Mouse (Mus musculus): ENCODE measurements around the gene Slc1a3.
"Not testable (repeated sequence)": the region's sequence is repeated elsewhere in the genome, so short reads cannot be mapped to it uniquely, and the experiment has no call there.

The Slc1a3 gene

DNA sequence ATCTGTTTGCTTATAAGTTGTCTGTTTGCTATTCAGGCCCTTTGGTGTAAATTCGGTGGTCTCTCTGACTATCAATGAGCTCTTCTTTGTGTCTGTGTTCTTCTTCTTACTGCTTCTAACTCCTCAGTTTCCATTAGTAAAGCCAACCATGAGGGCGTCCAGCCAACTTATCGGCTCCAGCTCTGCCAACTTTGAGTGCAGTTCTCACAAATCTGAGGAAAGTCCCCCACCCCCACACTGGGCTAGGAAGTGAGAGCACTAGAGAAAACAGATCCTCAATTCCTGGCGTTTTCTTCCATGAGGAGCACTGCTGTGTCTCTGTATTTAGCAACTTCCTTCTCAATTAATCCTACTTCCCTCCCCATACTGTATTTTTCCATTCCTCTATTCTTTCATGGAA lies 4.4 kb downstream of the Slc1a3 start:
- DNase-seq: no peak

DNA sequence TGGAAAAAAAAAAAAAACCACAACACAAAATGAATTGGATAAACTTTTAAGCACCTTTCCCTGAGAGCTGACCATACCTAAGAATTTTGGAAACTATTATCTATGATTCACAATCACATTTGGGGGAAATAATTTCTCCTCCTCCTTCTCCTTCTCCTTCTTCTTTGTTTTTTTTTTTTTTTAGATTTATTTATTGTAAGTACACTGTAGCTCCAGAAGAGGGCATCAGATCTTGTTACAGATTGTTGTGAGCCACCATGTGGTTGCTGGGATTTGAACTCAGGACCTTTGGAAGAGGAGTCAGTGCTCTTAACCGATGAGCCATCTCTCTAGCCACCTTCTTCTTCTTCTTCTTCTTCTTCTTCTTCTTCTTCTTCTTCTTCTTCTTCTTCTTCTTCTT lies 5.0 kb downstream of the Slc1a3 start:
- not testable (repeated sequence) for DNase-seq

DNA sequence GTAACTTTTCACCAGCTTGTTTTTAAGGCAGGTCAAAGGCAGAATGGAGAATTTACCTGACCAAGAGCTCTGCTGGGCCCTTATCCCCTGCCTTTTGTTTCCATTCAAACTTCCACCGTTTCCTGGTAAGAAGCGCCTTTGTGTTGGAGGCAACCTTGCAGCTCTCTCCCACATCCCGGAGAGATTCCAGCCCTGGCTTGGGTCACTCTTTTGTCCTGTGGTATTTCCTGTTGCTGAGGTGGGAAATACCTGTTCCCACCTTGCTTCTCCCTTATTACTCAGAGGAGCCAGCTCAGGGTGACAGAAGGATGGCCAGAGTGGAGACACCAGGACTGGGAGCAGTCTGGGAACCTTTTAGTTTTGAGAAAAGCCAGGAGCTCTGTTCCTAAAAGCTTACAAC lies 12.6 kb downstream of the Slc1a3 start:
- DNase-seq: no peak

DNA sequence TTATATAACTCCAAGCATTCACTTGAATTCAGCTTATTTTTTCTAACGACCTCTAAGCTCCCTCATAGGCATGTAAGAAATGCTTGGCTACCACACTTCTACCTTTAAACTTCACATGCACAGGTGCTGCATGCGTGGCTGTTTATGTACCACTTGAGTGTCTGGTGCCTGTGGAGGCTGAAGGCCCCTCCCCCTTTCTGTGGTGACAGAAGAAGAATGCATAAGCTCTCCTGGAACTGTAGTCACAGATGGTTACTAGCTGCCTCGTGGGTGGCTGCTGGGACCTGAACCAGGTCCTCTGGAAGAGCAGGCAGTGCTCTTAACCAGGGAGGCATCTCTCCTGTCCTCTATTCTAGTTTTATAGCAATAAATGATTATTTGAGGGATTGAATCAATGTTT lies 13.1 kb downstream of the Slc1a3 start:
- DNase-seq: no peak

DNA sequence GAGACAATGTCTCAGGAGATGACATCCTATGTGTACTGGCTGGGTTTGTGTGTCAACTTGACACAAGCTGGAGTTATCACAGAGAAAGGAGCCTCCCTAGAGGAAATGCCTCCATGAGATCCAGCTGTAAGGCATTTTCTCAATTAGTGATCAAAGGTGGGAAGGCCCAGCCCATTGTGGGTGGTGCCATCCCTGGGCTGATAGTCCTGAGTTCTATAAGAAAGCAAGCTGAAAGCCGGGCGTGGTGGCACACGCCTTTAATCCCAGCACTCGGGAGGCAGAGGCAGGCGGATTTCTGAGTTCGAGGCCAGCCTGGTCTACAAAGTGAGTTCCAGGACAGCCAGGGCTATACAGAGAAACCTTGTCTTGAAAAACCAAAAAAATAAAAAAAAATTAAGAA lies 20.4 kb downstream of the Slc1a3 start:
- not testable (repeated sequence) for DNase-seq

DNA sequence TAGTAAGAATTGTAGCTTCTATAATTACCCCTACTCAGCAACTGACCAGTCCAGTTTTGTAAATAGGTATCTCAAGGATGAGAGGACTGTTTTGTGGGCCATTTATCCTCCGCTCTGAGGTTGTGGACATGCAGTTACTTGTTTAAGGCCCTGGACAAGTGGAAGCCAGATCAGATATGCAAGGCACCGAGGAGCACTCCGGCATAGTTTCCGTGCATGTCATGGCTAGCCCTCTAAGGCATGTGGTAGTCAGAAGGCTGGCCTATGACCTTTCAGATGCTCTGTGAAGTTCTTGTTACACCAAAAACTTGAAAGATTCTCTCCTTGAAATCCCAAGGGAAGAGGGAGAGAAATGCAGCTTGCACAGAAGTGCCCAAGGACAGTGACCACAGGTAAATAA lies 23.7 kb downstream of the Slc1a3 start:
- DNase-seq: no peak

DNA sequence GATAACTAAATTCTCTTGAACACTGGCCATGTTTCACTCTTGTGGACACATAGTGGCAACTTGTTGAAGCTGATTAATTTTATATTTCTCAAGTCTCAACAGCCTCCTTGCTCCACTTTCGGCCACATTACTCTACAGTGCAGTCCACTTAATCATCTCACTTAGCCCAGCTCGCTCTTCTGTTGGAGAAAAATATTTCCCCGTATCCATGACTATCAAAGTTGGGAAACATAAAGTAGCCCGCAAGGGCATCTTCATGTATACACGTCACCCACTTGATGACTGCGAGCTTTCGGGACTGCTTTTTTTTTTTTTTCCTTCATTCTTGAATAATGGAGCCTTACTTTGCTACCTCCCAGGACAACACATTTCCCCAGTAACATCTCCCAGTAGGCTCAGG lies 25.1 kb downstream of the Slc1a3 start:
- DNase-seq: no peak

DNA sequence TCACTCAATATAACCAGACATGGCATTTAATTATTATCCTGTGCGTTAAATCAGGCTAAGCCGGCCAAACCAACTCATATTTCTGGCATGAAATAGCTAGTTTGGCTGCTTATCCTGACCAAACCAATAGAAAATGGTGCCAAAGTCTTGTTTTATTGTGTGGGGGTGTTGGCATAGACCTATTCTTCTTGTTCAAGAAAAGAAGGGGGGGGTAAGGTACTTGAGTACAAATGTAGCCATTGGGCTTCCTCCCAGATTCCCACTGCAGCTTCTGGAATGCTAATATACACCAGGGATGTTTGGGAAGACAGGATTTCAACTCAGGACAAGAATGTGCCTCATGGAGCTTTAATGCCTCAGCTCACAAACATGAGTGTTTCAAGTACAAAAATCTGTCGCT lies 26.3 kb downstream of the Slc1a3 start:
- no peak for DNase-seq

DNA sequence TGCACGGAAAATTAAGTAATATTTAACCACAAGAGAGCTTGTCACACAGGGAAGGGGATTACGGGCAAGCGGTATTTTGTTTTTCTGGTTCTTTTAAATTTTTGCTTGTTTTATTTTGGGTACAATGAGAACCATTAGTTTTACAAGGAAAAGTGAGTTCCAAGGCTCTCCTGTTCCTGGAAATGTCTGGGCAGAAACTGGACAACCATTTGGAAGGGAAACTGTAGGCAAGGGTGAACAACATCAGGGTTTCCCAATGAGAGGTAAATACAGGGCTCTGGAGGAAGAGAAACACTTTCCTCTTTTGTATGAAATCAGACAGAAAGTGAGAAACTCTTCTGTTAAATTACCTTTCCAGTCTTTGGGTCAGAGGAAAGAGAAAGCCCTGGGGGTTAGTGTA lies 27.7 kb downstream of the Slc1a3 start:
- DNase-seq: no peak

DNA sequence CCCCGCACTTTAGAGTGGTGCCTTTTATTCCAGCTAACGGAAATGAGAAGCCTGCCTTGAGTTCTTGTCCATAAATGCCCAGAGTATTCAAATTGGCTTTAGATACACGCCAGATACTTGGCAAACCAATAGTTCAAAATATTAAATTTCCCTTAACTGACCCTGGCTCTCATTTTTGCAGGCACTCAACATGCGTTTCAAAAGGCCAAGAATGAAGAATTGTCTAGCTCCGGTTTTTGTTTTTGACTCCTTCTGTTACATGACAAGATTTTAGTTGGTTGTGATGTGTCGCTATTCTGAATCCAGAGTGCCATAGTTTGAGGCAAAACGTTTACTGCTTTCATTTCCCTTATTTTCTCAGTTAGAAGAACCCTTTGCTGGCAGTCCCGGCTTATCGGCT lies 28.1 kb downstream of the Slc1a3 start:
- no peak for DNase-seq

DNA sequence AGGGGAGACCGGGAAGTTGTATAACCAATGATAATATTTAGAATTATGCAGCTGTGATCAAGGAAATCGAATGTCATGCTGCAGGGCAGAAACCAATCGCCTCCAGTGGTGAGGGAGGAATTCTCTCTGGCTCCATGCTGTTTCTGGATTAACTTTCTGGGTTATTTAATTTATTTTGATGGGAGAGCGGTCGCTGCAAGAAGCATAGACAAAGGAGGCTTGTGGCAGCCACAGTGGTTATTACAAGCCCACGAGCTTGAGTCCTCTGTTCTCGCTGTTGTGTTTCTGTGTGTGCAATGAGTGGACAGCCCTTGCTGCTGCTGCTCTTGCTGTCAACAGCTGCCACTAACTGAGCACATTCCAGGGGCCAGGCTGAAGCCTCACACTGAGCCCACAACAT lies 28.6 kb downstream of the Slc1a3 start:
- DNase-seq: no peak

DNA sequence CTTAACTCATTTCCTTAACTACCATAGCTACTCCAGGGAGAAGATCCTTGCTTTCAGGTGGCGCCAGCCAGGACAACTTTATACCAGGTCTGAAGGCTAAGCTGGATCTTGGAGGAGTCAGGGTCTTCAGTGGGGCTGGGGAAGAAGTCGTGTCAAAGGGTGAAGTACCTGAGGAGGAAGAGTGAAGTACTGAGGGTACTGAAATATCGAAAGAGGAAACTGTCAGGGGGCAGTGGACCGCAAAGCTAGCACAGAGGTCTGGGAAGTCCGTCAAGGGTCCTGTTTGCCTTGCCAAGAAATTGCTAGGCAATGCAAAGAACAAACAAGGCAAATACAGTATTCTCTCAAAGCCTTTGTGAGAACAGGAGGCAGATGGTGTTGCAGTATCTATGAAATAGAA lies 29.6 kb downstream of the Slc1a3 start:
- DNase-seq: no peak

DNA sequence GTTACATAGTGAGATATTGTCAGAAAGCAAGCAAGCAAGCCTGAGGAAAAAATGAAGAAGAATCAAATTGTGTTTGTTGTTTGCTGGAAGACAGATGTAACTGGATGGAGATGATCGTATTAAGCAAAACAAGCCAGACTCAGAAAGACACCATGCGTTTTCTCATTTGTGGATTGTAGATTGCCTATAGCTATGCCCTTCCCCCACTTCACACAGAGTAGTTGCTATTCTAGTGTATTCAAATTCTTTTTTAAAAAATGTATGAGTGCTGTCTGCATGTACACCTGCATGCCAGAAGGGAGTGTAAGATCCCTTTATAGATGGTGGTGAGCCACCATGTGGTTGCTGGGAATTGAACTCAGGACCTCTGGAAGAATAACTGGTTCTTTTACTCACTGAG lies 33.6 kb downstream of the Slc1a3 start:
- DNase-seq: no peak

DNA sequence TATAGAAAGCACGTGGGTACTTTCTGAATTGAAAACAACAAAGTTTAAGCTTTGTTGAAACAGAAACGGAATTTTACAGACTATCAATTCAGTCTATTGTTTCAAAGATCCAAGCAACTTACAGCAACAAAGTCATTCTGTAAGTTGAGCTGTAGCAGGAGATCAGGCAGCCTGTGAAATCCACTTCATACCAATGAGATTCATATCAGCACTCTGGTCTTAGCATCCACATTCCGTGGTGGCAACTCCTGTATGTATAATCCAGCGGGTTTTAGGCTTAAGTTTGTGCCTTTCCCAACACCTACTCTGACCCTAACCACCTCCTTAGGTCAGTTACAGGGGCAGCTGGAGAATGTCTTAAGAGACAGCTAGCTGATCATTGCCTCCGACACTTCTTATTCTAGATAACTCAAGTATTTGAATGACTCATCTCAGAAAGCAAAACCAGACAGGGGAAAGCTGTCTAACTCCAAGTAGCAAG lies 34.3 kb downstream of the Slc1a3 start:
- DNase-seq: no peak

DNA sequence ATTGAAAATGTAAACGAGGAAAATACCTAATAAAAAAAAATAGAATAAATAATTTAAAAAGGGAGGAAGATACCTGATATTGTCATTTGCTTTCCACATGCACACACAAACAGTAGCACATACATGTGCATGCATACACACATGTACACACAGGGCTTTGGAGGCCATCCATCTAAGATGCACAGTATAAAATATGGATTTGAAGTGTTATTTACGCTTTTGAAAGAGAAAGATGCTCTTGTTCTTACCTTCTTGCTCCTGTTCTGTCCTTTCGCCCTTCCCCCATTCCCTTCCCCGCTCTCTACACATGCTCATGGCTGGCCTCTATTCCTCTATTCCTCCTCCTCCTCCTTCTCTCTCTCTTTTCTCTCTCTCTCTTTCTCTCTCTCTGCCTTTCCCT lies 34.9 kb downstream of the Slc1a3 start:
- DNase-seq: no peak

DNA sequence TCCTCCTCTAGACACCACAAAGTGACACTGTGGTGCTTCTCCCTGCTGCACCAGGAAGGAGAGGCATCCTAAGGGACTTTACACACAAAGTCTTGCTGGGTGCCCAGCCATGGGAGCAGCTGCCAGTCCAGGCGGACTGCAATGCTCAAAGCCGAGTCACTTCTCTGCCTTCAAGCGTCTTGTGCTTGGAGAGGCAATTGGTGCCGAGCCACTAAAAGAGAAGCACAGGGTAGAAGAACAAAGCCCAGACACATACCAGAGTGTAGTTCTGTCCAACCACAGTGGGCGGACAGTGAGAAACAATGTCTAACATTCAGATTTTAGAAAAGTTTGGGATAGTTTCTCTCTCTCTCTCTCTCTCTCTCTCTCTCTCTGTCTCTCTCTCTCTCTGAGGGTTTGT lies 38.0 kb downstream of the Slc1a3 start:
- no peak for DNase-seq

DNA sequence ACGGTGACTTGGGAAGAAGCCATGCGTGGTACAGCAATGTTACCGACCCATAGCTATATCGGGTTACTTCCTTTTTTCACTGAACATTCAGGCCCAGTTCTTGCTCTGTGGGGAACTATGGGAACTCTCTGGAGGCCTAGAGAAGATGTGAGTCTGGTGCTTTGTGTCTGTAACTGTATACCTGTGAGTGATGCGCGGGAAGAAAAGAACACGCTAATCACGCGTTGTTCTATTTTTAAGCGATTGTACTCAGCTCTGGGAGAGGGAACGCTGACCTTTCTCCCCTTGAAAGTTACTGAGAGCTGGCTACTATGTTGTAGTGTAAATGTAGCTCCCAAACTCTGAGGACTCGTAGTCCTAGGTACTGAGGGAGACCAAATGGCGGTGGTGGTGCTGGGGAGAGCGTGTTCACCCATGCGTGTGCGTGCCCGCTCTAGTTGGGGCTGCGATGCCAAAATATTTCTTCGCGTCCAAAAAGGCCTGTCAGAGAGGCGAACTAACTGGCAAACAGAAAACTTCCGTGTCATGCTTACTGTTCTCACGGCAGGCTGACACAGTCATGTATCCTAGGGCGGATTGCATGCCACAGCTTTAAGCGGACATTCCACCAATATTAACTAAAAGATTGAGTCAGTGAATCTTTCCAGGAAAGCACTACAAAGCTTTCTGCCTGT lies 42.6 kb downstream of the Slc1a3 start:
- no peak for DNase-seq

DNA sequence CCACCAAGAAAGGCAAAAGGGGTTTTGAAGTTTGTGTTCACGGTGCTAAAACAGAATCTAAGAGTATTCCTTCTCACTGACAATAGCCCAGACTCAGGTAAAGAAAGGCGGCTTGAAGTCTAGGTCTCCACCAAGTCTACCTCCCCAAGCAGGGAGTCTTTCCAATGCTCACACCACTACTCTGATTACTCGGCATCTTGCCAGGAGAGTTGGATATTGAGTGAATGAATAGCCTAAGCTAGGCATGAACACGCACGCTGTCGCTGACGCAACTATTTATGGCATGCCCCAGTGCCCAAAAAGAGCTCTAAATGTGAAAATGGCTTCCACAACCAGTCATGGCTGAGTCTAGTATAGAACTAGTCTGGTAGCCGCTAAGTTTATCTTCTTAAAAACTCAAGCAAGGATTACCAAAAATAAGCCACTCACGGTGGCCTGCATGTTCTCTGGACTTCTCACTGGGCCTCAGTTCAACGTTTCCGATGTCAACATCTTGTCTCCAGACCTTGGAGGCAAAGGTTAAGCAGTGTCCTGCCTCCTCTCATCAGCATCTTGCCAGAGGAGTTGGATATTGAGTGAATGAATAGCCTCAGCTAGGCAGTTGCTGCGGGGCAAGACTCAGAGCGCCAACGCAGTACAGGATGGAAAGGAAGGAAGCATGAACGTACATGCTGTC lies 44.8 kb downstream of the Slc1a3 start:
- DNase-seq: no peak

DNA sequence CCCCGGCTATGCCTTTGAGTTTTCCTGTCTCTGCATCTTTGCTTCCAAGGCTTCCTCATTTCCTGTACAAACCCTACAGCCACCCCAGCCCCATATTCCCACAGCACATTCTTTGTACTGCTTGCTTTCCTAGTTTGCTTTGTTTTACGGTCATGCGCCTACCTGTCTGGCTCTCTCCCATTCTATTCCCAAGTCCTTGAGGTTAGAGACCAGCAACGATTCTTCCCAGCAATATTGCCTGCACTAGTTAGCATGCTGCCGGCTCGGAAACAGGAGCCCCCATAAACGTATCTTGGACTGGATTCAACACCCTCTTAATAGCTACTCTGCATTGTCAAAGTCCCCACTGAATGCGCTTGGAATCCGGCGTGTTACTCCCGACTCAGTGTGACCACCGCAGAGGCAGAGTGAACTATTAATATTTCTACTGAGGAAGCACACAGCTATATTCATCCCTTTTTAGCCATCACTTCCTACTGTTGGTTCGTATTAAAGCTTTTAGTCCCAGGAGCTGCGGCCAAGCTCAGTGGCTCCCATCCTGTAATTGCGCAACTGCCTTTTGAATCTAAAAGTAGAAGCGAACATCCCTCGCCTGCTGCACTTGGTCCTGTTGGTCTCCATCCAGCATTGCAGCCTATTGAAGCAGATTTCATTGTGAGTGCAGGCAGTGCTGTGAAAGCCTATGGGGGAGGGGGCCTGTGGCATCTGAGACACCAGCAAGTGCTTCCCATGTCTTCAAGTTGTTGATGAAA lies 47.0 kb downstream of the Slc1a3 start:
- peak; percentile 9 to 43 for DNase-seq

DNA sequence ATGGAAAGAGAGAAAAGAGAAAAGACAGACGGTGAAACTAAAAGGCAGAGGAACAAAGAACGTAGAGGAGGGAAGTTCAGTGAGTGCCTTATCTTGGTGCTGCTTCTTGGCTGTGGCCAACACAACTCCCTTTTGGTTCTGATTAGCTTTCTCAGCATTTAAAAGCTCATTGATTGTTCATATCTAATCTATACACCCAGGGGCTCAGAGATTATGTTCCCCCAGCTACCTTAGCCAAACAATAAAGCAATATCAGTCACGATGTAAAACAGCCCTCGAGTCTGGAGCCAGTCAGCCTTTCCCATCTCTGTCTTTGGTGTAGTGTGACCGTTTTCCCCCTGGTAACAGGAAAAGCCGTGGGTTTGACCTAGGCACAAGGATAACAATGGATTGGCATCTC lies 48.7 kb downstream of the Slc1a3 start:
- no peak for DNase-seq

DNA sequence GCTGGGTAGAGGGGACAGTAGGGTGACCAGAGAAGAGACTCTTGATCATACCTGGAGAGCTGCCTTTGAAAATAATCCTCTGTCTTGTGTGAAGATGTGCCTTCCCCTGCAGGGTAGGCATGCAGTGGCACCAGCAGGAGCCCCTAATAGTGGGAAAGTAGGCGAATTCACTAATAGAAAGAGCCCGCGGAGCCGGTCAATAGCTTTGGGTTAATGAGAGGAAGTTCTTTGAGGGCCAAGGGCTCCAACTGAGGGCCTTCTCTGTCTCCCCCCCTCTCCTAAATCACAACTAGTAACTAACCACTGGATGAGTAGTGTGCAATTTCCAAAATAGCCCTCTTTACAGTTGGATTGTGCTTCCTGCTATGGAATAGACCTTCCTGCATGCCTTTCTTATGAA lies 50.6 kb downstream of the Slc1a3 start:
- no peak for DNase-seq

DNA sequence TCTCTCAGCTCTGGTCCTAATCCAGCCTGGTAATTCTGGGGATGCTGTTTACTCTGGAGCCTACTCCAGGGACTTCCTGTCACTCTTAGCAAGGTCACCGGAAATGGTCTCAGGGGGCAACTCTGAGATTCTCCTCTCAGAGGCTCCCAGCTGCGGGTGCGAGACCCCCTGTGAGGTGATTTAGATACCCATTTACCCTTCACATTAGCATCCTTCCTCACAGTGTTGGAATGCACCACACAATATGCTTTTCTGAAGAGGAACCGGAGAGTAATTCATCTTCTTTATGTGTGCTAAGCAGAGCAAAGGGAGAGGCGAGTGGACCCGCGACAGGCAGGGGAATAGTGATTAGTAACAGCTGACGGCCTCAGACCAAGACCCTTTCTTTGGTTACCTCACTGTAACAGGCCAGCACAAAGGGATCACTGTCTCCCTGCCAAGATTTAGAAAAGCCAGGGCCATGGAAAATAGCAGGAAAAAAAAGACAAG lies 51.0 kb downstream of the Slc1a3 start:
- no peak for DNase-seq

DNA sequence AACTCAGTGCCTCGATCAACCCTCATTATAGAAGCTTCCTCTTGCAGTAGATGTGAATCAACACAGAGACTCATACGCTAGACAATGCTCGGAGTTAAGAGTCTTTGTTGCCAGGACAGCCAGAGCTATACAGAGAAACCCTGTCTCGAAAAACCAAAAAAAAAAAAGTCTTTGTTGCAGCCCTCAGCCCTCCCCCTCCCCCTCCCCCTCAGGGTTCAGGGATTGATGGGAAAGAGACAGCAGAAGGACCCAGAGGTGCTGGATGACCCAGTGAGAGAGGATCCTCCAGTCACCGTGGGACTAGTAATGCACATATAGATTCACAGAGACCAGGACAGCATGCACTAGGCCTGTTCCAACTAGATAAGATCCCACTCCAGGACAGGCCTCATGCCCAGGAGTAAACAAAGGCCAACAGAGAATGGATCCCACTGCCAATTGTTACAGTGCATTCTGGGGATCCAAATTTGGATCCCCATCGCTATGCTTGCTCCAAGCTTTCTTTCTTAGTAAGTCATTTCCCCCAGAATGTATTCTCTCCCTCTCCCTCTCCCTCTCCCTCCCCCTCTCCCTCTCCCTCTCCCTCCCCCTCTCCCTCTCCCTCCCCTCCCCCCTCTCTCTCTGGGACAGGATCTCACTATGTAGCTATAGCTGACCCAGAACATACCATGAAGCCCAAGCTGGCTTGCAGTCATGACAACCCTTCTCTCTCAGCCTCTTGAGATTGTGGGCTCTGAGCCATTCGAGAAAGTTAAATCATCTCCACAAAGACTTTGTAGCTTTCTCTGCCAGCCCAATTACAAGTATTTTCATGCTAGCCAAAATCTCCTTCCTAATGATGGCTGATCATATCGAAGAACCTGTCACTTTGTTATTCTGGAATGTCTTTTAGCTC lies 52.2 kb downstream of the Slc1a3 start:
- DNase-seq: no peak

Measured in kidney, postnatal 25 days (tissue).